Mouse (Mus musculus) T-cell, adult 2 months (primary cell): ENCODE results near the gene Cela3b.
"Not testable (repeated sequence)": the region's sequence is repeated elsewhere in the genome, so short reads cannot be mapped to it uniquely, and the experiment has no call there.

ENCODE experiments used
- DNase-seq: peaks from one replicate; pipeline ENCODE4 v3.0.0; 2022; ENCODE audit warnings: low spot score

The Cela3b gene

DNA sequence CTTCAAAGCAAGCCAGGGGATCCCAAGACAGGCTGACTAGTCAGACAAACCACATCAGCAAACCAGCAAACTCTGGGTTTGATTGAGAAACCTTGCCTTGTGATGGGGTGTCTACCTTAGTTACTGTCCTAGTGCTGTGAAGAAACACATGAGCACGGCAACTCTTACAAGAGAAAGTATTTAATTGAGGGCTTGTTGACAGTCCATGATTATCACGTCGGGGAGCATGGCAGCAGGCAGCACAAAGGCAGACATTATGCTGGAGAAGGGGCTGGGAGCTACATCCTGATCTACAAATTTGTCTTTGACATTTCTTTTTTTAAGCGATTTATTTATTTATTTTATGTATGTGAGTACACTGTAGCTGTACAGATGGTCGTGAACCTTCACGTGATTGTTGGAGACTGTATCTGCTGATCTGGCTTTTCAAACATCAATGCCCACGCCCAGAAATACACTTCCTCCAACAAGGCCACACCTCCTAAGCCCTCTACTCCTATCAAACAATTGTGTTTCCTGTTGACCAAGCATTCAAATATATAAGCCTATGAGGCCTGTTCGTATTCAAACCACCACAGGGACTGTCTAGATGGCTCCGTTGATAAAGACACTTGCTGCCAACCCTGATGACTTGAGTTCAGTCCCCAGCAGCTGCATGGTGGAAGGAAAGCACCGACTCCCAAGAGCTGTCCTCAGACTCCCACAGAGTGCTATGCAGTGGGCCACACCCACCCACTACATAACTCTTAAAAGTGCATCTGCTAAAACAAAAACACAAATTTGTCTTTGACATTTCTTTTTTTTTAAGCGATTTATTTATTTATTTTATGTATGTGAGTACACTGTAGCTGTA, 12.4 kb downstream of the Cela3b start:
- no peak for DNase-seq

DNA sequence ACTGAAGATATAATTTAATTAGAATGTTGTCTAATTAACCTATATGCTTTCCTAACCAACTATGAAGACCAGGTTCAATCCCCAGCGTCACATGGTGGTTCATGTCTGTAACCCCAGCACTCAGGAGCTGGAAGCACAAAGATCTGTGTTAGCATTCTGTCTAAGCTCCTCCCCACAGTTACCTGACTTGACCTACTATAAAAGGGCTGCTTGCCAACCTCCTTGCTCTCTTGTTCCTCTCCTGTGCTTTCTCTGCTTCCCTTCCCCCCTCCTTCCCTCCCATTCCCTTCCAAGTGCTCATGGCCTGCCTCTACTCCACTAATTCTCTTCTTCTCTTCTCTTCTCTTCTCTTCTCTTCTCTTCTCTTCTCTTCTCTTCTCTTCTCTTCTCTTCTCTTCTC, 15.4 kb downstream of the Cela3b start:
- no peak for DNase-seq

DNA sequence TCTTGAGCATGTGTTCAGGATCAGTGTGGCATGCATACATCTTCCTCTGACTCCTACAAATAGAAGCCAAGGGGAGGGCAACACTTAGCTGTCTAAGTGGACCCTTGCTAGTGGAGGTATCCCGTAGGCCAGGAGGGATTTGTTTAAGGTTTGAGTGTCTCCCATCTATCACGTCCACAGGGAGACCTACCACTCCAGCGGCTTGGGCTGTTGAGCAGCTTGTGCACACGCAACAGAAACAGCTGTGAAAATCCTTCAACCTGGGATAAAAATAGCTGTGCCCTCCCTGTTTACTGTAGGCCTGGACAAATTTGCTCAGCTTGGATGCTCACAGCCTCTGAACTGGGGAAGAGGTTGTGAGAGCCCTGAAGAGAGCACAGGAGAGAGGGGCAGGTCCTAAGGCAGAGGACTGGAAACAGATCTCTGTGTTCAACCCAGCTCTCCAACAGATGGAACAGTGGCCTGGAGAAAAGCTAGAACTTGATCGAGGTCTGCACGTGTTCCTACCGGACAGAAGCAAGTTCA, 18.1 kb downstream of the Cela3b start:
- not testable (repeated sequence) for DNase-seq

DNA sequence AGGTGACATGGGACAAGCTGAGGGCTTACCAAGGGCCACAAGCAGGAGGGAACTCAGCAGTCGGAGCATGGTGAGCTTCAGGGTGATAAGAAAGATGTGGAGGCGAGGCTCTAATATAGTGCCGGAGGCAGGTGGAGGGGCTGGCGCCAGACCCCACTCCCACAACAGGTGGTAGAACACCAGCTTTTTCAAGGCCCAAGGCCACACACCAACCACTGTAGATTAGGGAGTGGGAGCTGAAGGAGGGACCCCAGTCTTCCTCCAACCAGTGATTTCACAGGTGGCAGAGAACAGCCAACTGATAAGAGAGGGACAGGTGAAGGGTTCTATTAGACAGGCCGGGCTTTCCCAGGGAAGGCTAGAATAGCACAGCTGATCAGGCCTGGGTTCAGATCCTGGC, 20.6 kb downstream of the Cela3b start, which contains the start of gene Cela3a:
Cela3a (minus strand) TSS at position 101 of the 400 bp plus-strand sequence.
- DNase-seq = no peak

DNA sequence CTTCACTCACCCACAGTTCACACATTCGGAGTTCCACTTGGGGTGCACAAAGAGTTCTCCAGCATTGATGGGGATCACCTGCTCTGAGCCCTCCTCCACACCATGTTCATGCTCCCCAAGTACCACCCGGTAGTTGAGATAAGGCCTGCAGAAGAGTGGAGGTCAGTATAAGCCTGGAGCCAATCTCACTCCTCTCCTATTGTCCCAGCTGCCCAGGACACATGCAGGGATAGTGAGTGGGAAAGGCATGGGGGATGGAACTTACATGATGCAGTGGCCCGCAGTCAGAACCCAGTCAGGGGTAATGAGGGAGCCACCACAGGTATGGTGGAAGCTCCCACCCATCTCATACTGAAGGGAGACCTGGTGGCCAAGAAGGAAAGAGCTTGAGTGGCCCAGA, 24.8 kb downstream of the Cela3b start:
- DNase-seq = no peak

DNA sequence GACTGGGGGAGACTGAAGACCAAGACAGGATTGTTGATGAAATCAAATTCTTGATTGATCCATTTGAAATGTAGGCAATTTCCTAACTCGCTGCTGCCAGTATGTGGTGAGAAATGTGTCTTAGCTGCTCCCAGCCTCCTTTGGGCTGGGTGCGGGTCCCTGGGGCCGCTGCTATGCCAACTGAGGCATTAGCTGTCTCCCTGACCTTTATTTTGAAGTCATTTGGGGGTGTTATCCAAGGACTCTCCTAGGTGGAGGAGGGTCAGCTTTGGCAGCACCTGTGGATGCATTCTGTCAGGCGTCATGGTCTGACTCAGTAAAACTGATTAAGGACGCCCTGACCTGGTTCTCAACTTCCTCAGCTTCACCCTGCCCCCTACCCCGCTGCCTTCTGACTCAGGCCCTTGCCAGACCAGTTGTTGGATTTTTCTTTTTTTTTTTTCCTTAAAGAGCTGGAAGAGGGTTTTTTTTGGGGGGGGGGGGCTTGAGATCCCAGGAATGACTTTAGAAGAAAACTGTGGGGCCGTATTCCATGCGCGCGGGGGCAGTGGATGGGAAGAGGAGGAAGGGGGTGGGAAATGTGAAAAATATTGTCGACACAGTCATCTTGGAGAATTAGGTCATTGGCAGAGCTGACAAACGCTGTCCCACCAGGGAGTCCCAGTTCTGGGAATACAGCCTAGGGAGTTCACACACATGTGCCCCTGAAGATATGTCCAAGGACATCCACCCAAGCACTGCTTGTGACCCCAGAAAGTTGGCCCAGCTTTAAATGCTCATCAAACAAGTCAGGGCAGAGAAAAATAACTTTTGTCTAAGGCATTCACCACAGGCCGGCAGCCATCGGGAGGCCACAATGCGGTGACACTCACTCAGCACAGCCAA, 33.5 kb downstream of the Cela3b start:
- no peak for DNase-seq

DNA sequence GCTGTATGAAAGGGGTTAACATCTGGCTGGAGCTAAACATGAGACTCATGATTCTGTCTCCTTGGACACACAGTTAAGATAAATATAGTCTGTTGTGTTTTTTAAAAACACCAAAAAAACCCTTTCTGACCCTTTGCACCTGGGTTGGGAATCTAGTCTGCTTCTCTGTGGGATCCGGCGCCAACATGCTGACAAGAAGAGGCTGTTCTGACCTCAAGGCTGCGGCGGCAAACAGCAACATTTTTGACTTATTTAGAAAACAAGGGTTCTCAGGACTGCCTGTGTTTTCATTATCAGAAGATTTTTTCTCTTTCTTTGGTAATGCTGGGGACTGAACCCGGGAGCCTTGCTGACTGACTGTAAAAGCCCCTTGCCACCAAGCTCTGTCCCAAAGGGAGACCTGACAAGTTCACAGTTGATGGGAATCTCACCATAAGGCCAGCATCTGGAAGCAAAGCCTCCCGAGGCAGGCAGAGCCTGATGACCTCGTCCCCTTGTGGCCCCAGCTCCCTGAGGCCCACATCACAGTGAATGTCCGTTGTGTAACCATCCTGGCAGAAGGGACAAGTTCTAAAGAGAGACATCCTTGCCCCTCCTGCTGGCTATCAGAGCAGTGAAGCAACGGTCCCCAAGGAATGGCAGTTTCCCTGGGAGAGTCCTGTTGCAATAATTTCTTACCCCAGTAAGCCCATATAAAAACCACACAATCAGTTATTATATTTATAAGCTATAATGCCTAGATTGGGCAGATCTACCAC, 36.8 kb downstream of the Cela3b start:
- no peak for DNase-seq

DNA sequence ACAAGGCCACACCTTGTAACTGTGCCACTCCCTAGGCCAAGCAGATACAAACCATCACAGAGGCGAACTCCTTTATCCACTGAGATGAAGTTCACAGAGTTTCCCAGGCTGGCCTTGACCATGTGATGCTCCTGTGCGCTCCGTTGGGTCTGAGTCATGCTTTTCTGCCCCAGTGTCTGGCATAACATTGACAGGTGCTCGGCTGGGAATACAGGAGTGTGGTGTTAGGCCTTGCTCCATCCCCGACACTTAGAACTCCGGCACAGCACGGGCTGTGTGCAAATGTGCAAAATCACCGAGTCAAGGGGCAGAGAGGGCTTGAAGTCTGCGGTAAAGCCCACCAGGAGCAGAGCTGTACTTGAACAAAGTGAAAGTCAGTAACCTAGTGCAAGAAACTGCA, 37.5 kb downstream of the Cela3b start:
- no peak for DNase-seq

DNA sequence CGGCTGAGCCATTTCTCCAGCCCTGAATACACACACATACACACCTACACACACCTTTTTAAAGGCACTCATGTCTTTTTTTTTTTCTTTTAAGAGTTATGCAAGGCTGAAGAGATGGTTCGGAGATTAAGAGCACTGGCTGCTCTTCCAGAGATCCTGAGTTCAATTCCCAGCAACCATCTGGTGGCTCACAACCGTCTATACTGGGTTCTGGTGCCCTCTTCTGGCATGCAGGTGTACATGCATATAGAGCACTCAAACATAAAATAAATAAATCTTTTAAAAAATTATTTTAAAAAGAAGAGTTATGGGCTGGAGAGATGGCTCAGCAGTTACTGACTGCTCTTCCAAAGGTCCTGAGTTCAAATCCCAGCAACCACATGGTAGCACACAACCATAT, 39.1 kb downstream of the Cela3b start:
- DNase-seq = peak; percentile 24

DNA sequence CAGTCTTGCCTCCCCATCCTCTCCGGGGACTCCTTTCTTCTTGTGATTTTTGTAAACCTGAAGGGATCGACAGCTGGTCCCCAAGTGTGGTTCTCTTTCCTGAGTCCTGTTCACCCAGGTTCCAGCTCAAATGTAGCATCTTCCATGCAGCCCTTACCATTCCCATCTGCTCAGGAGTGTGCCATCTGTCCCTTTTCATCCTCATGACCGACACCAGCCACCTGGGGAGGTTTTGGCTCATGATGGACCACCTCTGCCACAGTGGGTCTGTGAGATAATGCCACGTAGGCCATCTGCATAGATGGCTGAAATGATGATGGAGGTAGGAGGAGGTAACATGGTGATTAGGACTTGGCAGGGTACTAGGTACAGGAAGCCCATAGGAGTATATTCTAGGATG, 40.1 kb downstream of the Cela3b start:
- DNase-seq = no peak

DNA sequence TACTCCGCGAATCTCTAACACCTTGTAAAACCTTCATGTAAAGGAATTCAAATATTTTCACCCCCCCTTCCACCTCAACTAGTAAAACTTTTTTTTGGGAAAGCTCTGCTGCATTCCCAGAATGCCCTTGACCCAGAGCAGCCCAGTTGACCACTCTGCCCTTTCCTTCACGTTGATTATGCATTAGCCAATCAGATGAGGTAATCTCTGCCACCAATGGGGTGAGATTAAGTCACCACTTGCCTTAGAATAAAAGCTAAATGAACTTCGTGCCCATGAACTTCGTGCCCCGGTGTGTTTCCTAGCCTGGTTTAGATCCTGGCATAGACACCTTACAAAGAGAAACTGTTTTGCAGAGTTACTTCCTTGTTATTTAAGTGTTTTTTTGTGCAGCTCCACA, 41.4 kb downstream of the Cela3b start:
- no peak for DNase-seq

DNA sequence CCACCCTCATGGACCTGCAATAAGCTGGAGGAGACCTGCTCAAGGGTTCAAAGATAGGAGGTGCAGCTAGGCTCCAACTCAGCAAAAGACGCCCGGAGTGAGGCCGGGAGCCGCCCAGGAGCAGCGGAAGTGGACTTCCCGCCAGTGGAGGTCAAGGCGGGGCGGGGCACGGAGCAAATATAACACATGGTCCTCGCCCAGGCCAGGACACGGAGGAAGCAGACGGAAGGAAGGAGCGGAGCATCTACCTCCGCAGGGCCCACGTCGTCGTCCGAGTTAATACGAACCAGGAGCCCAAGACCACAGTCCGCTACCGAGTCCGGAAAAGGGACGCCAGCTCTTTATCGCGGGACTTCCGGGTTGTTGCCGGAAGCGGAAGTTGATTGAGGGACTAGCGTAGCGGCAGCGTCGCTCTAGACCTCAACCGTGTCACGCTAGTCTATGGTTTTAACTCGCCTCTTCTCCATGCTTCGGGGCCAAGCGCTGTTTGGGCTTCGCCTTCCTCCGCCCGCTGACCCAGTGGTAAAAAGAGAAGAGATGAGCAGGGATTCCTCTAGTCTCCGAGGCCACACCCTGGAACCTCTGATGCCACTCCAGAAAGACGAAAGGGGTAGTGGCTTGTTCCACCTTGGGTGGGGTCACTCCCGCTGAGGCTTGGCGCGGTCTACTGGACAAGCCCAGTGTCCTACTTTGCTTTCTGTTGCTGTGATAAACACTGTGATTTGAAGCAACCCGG, 42.1 kb downstream of the Cela3b start:
- DNase-seq = peak; percentile 84

DNA sequence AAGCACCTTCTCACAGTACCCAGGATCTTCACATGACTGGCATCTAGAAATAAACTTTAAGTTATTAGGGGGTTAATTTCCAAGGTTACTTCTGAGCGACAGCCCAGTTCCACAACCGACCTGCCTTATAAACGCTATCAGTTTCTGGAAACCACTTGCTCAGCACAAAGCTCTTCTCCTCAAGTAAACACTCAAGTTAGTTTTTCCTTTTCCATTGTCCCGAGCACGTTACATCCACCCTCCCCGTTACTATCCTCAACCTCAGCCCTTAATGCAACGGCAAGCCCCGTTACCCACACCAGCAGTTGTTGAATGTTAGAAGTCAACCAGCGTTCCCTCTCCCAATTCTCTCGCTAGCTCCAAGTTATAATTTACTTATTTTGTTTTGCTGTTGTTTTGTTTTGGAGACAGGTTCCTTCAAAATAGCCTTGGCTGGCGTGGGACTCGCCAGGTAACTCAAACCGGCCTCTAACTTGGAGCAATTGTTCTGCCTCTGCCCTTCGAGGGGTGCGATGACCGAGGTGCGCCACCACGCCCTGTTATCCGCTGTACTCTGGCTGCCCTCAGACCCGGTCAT, 42.8 kb downstream of the Cela3b start:
- no peak for DNase-seq

DNA sequence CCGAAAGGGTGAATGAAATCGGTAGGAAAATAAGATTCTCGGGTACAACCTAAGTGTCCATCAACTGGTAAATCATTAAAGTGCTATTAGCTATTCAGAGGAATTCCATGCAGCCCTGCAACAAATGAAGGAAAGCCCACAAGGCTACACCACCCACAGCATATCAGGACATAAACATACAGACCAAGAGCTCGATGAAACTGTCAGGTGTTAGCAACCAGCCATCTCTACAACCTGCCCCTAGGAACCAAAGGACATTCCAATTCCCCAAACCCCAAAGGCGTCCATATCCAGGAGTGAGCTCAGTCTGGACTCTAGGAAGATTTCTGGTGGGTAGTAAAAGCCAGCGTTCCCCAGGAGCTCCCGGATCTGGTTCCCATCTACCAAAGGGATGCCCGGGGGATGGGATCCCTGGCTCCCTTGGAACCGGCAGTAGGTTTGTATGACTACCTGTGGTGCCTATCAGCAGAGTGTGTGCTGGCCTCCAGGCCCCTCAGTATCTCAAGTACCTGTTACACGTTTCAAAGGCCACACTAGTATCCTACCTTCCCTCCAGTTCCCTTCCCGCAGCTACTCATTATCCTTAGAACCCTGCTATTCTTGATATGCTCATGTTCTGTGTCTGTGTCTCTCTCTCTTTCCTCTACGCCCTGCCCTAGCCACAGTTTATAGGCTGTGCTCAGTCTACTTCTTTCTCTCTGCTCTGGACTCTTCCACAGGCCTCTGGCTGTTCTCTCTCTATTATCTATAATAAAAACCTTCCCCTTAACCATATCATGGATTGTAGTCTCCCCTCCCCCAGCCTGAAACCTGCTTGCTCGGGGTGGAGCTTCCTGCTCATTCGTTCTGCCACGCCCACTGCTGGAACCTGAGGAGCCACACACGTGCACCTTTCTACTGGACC, 49.4 kb downstream of the Cela3b start:
- no peak for DNase-seq

DNA sequence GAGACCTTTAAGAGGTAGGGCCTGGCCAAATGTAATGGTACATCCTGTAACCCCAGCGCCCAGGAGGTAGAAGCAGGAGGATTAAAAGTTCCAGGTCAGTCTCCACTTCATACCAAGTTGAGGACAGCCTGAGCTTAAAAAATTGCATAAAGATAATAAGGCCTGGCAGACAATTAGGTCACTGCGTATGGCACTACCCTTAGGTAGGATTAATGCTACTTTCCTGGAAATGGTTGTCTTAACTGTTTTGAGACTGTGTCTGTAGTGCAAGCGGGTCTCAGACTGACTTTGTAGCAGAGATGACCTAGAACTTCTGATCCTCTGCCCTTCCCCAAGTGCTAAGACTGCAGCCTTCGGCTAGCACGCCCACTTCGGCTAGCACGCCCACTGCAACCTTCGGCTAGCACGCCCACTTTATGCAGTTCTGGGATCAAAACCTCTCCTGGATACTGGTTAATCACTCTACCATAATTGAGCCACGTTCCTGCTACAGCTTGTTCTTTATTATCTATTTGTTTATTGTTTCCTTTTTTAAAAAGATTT, 50.6 kb downstream of the Cela3b start:
- no peak for DNase-seq

DNA sequence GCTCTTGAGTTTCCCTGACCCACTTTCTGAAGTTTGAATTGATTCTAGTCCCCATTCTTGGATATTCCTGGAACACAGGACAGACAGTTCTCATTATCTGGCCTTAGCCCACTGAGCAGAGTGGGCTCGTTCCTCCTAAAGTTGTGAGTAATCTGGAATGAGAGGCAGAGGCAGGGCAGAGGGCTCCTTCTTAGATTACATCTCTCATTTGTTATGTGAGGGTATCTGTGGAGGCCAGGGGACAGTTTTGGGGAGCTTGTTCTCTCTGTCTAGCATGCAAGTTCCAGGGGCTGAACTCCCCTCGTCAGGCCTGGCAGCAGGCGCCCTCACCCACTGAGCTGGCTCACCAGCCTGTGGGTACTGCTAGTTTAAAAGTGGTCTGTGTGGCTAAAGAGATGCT, 51.3 kb downstream of the Cela3b start:
- no peak for DNase-seq

DNA sequence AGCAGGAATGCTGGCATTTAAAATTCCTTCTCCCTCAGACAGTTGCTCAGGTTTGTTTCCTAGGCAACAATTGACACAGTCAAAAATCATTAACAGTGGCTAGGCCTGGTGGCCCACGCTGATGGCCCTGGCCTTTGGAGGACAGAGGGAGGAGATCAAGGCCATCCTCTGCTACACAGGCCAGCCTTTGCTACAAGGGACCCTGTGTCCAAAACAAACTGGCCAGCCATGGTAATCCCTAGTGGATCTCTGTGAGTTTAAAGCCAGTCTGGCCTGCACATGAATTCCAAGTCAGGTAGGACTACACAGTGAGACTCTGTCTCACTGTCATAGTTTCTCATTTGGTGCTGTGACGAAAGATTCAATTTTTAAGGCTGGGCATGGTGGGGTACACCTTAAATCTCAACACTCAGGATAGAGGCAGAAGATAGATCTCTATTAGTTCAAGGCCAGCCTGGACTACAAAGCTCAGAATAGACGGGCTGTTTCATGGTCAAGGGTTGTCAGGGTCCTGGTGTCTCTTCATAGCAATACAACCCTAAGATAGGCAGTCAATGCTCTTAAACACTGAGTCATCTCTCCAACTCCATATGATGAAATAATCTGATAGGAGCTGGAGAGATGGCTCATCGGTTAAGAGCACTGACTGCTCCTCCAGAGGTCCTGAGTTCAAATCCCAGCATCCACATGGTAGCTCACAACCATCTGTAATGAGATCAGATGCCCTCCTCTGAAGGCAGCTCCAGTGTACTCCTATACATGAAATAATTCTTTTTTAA, 52.6 kb downstream of the Cela3b start:
- DNase-seq = no peak

DNA sequence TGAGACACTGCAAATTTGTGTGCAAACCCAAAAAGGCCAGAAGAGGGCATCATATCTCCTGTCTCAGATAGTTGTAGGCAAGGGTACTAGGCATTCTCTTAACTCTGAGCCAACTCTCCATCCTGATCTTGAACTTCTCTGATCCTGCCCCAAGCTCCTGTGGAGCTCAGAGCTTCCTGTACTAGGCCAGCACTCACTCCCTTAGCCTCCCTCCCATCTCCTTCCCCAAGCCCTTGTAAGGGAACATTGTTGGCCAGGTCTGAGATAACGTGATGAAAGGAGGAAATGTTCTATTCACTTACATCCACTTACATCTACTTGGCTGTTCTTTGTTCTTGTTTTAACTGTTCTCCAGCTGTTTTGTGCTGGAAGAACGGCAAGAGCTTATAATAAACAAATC, 53.6 kb downstream of the Cela3b start:
- no peak for DNase-seq
